Mouse (Mus musculus) R1 (cell line): ENCODE data around the gene B4gat1.
A peak's percentile ranks its signal among the peaks of the same experiment; 100 is the strongest.

Source experiments
- DNase-seq: peaks from one replicate; pipeline ENCODE4 v3.0.0-alpha.2; 2018; ENCODE audit warnings: low read depth, low spot score

Gene B4gat1

GRCm38 (mm10) chr19:5032686-5033085, 5.9 kb upstream of the B4gat1 start:
- DNase-seq = peak; percentile 53

- no peak for DNase-seq
Observed at GRCm38 (mm10) chr19:5036577-5036976, 2.0 kb upstream of the B4gat1 start.

GRCm38 (mm10) chr19:5037678-5038571, 701 bp upstream of the B4gat1 start:
- DNase-seq = peak; percentile 88

- DNase-seq = no peak
Observed at GRCm38 (mm10) chr19:5039301-5040114, 882 bp downstream of the B4gat1 start.

- peak; percentile 97 for DNase-seq
Observed at GRCm38 (mm10) chr19:5040862-5041523, 2.4 kb downstream of the B4gat1 start, which contains the start of gene Brms1. Gene Brms1 (plus strand): TSS chr19:5041354.

- DNase-seq = no peak
Observed at GRCm38 (mm10) chr19:5041588-5041987, 3.0 kb downstream of the B4gat1 start.

GRCm38 (mm10) chr19:5045531-5045930, 6.9 kb downstream of the B4gat1 start:
- no peak for DNase-seq

- no peak for DNase-seq
Observed at GRCm38 (mm10) chr19:5048138-5049056, 9.8 kb downstream of the B4gat1 start.

GRCm38 (mm10) chr19:5049325-5049724, 10.7 kb downstream of the B4gat1 start:
- no peak for DNase-seq

- DNase-seq = peak; percentile 95
Observed at GRCm38 (mm10) chr19:5050047-5050905, 11.7 kb downstream of the B4gat1 start, which contains the start of gene Rin1. Gene Rin1 (plus strand): TSS chr19:5050481.

- no peak for DNase-seq
Observed at GRCm38 (mm10) chr19:5051031-5051430, 12.4 kb downstream of the B4gat1 start.

GRCm38 (mm10) chr19:5051515-5051914, 12.9 kb downstream of the B4gat1 start:
- DNase-seq = no peak

GRCm38 (mm10) chr19:5052166-5052822, 13.7 kb downstream of the B4gat1 start:
- DNase-seq = no peak

- DNase-seq = no peak
Observed at GRCm38 (mm10) chr19:5052853-5053252, 14.2 kb downstream of the B4gat1 start.

GRCm38 (mm10) chr19:5053909-5054308, 15.3 kb downstream of the B4gat1 start:
- DNase-seq = peak; percentile 82

GRCm38 (mm10) chr19:5056251-5056650, 17.6 kb downstream of the B4gat1 start:
- peak; percentile 72 for DNase-seq

- DNase-seq = peak; percentile 91
Observed at GRCm38 (mm10) chr19:5057876-5058775, 19.5 kb downstream of the B4gat1 start.
